ENCODE assay signal across 27 mouse cellular contexts in genomic region chr9:88422428-88422827, GRCm38 (mm10). TPM values are rescaled to one million over a fixed set of nuclear protein-coding genes. Genes with fewer than 3 reads are reported as not detected.
DNase-seq lines count a peak whose midpoint lies in the region; ATAC-seq and TF ChIP-seq lines count a peak whose summit lies in the region.
"Had no signal": no experiment of that assay in that cellular context is flagged by ENCODE, and none has a peak within 500 bp of the region (broad histone marks: within the 10 kb centered on the region; RNA-seq: fewer than 3 reads in every experiment).

No protein-coding gene starts in this region.

- 96% methylated on average over 4 of the region's 4 CpGs for WGBS in forebrain, postnatal 0 days
- 96% methylated on average over 4 of the region's 4 CpGs for whole genome bisulfite sequencing in forebrain, embryonic 10.5 days

- TF ChIP-seq CTCF in forebrain, postnatal 0 days (IDR thresholded peaks at IDR 0.05; ENCODE audit: low read depth): 0 out of 2 replicates have a peak, but pooled peaks have one; percentile 11
- peak; percentile 51 for TF ChIP-seq CTCF in layer of hippocampus, adult 2 months (conservative IDR thresholded peaks at IDR 0.05)

- DNase-seq in forebrain, postnatal 0 days: no peak
- DNase-seq in forebrain, embryonic 10.5 days (ENCODE audit: extremely low spot score, low spot score): no peak
- DNase-seq in layer of hippocampus, adult 2 months (ENCODE audit: low spot score in 2 of 2): no peak
- no peak for DNase-seq in layer of hippocampus, postnatal 36 days
- peak; percentile 8 to 19 for DNase-seq in B cell, adult 2 months
- peak; percentile 35 for DNase-seq in ZHBTc4 (ENCODE audit: low read depth, low spot score)
- no peak for DNase-seq in adrenal gland, postnatal 25 days
- DNase-seq: adrenal gland, postnatal 14 days; cerebellum, adult 9-10 months; gastrocnemius, postnatal 14 days; heart, adult 18-20 months; heart, postnatal 14 days; kidney, adult 8-10 months; kidney, postnatal 14 days; lung, postnatal 10 days; right cerebral cortex, postnatal 14 days; spleen, adult 18-20 months; thymus, postnatal 14 days had no signal

- H3K27me3 ChIP-seq in forebrain, postnatal 0 days (ENCODE audit: insufficient read depth, low read length): no peaks in the 10 kb centered on the region
- H3K27me3 ChIP-seq in forebrain, embryonic 10.5 days (ENCODE audit: poor library complexity, severe bottlenecking): no peaks in the 10 kb centered on the region
- H3K27me3 ChIP-seq: embryonic facial prominence, embryonic 15.5 days; forebrain, embryonic 15.5 days; heart, embryonic 13.5 days; hindbrain, embryonic 13.5 days; midbrain, embryonic 12.5 days had no signal

- no peaks in the 10 kb centered on the region for H3K9me3 ChIP-seq in forebrain, postnatal 0 days (ENCODE audit: low read length)
- no peaks in the 10 kb centered on the region; the same call in 1 of the 2 replicates for H3K9me3 ChIP-seq in forebrain, embryonic 10.5 days
- H3K9me3 ChIP-seq: forebrain, embryonic 15.5 days; hindbrain, embryonic 13.5 days had no signal

- H3K4me2 ChIP-seq in forebrain, postnatal 0 days (ENCODE audit: low read depth): no peak overlapping the region
- H3K4me2 ChIP-seq: embryonic facial prominence, embryonic 15.5 days; forebrain, embryonic 15.5 days; heart, embryonic 13.5 days; hindbrain, embryonic 13.5 days; midbrain, embryonic 12.5 days had no signal

- H3K4me1 ChIP-seq in forebrain, postnatal 0 days (ENCODE audit: insufficient read depth): no peaks in the 10 kb centered on the region
- no peaks in the 10 kb centered on the region for H3K4me1 ChIP-seq in forebrain, embryonic 10.5 days
- H3K4me1 ChIP-seq: embryonic facial prominence, embryonic 15.5 days; forebrain, embryonic 15.5 days; hindbrain, embryonic 13.5 days; midbrain, embryonic 12.5 days had no signal

- no peak for ATAC-seq in forebrain, postnatal 0 days
- ATAC-seq: forebrain, embryonic 15.5 days; inflammation-experienced regulatory T-cells, adult 6 months had no signal

- H3K36me3 ChIP-seq in forebrain, postnatal 0 days (ENCODE audit: insufficient read depth): peaks cover 9% of the 10 kb centered on the region; the same call in 1 of the 2 replicates
- H3K36me3 ChIP-seq in forebrain, embryonic 10.5 days (replicated peaks): peaks cover 28% of the 10 kb centered on the region
- H3K36me3 ChIP-seq: midbrain, embryonic 12.5 days had no signal

- no peak overlapping the region for H3K27ac ChIP-seq in forebrain, postnatal 0 days (ENCODE audit: low read depth, low read length)
- H3K27ac ChIP-seq in forebrain, embryonic 10.5 days: no peak overlapping the region
- no peak overlapping the region for H3K27ac ChIP-seq in layer of hippocampus, adult 2 months
- H3K27ac ChIP-seq: embryonic facial prominence, embryonic 15.5 days; forebrain, embryonic 15.5 days; heart, embryonic 13.5 days; hindbrain, embryonic 13.5 days; midbrain, embryonic 12.5 days had no signal

- H3K9ac ChIP-seq in forebrain, postnatal 0 days: no peak overlapping the region
- H3K9ac ChIP-seq: embryonic facial prominence, embryonic 15.5 days; forebrain, embryonic 15.5 days; heart, embryonic 13.5 days; hindbrain, embryonic 13.5 days; midbrain, embryonic 12.5 days had no signal

- no peak overlapping the region for H3K4me3 ChIP-seq in forebrain, postnatal 0 days (ENCODE audit: low read depth, low read length)
- no peak overlapping the region for H3K4me3 ChIP-seq in forebrain, embryonic 10.5 days
- H3K4me3 ChIP-seq in layer of hippocampus, adult 2 months: no peak overlapping the region
- H3K4me3 ChIP-seq: embryonic facial prominence, embryonic 15.5 days; forebrain, embryonic 15.5 days; heart, embryonic 13.5 days; hindbrain, embryonic 13.5 days; midbrain, embryonic 12.5 days had no signal

RNA-seq across cellular contexts. Expression of gene Snx14, which starts 16.3 kb away (rescaled TPM):
- total RNA-seq in forebrain, postnatal 0 days (2014; rRNA removed): 30.2 and 31.3 TPM in 2 replicates
- 17.8 and 25.3 TPM in 2 replicates for polyA plus RNA-seq in forebrain, postnatal 0 days (2015; fragmentation: Nextera tagmentation; extraction: Ambion mirVana)
- 20.3 and 21.5 TPM in 2 replicates for polyA plus RNA-seq in forebrain, embryonic 10.5 days (2016; fragmentation: Nextera tagmentation; extraction: Ambion mirVana)
- total RNA-seq in layer of hippocampus, adult 2 months (2021): 10 to 100 TPM; 47.9 to 48.3 TPM
- total RNA-seq in layer of hippocampus, postnatal 36 days (2021): 10 to 100 TPM; 49.9 to 52.9 TPM
- 50.8 and 66.7 TPM in 2 replicates for total RNA-seq in adrenal gland, postnatal 25 days (2021)

RNA-seq across cellular contexts. Expression of gene Gm20537, which starts 34.0 kb away (rescaled TPM):
- total RNA-seq in forebrain, postnatal 0 days (2014; rRNA removed): 0.38 and 2.2 TPM in 2 replicates
- polyA plus RNA-seq in forebrain, postnatal 0 days (2015; fragmentation: Nextera tagmentation; extraction: Ambion mirVana): not detected in 2 replicates
- polyA plus RNA-seq in forebrain, embryonic 10.5 days (2016; fragmentation: Nextera tagmentation; extraction: Ambion mirVana): 0.48 and 1.1 TPM in 2 replicates
- not detected for total RNA-seq in layer of hippocampus, adult 2 months (2021)
- not detected for total RNA-seq in layer of hippocampus, postnatal 36 days (2021)
- total RNA-seq in adrenal gland, postnatal 25 days (2021): 0.76 TPM in 1 of 2 replicates, not detected in the other
- total RNA-seq: adrenal gland, postnatal 14 days; megakaryocyte progenitor cell, adult 5-6 weeks; monocyte, adult 5-6 weeks; neutrophil, adult 5-6 weeks had no signal
- polyA plus RNA-seq: hindbrain, embryonic 13.5 days had no signal

RNA-seq across cellular contexts. Expression of gene Syncrip, which starts 59.9 kb away (rescaled TPM):
- total RNA-seq in forebrain, postnatal 0 days (2014; rRNA removed): 138 and 149 TPM in 2 replicates
- polyA plus RNA-seq in forebrain, postnatal 0 days (2015; fragmentation: Nextera tagmentation; extraction: Ambion mirVana): 82.5 and 86.4 TPM in 2 replicates
- polyA plus RNA-seq in forebrain, embryonic 10.5 days (2016; fragmentation: Nextera tagmentation; extraction: Ambion mirVana): 139 and 142 TPM in 2 replicates
- 10 to 100 TPM; 62.7 to 64.7 TPM for total RNA-seq in layer of hippocampus, adult 2 months (2021)
- 10 to 100 TPM; 69.5 to 70.8 TPM for total RNA-seq in layer of hippocampus, postnatal 36 days (2021)
- 88.2 and 96.1 TPM in 2 replicates for total RNA-seq in adrenal gland, postnatal 25 days (2021)

Comparison
In these comparisons a context has a peak if more than half of its experiments do, and no peak if none do; other contexts are left out.
1. DNase-seq: peak in B cell, adult 2 months (2 of 2) and ZHBTc4 (single experiment); none in forebrain, postnatal 0 days (single experiment), forebrain, embryonic 10.5 days (single experiment), layer of hippocampus, adult 2 months (0 of 2), layer of hippocampus, postnatal 36 days (0 of 2) and adrenal gland, postnatal 25 days (single experiment).